Mouse (Mus musculus): Measurements from ENCODE around the gene Kctd15.

Gene Kctd15

GRCm38 (mm10) chr7:34663145-34663544, 6.6 kb upstream of the Kctd15 start:
- no peak for DNase-seq (ENCODE audit: low spot score)

GRCm38 (mm10) chr7:34662227-34662626, 5.7 kb upstream of the Kctd15 start:
- DNase-seq (ENCODE audit: low spot score): no peak

GRCm38 (mm10) chr7:34659386-34660085, 3.0 kb upstream of the Kctd15 start:
- no peak for DNase-seq (ENCODE audit: low spot score)

- DNase-seq (ENCODE audit: low spot score): peak; percentile 90
Measured at GRCm38 (mm10) chr7:34655086-34655839, 1.3 kb downstream of the Kctd15 start.

- DNase-seq (ENCODE audit: low spot score): peak; percentile 38
Measured at GRCm38 (mm10) chr7:34654441-34655085, 2.0 kb downstream of the Kctd15 start.

GRCm38 (mm10) chr7:34653731-34654440, 2.6 kb downstream of the Kctd15 start:
- DNase-seq (ENCODE audit: low spot score): no peak

- DNase-seq (ENCODE audit: low spot score): no peak
Measured at GRCm38 (mm10) chr7:34652751-34653502, 3.6 kb downstream of the Kctd15 start.

GRCm38 (mm10) chr7:34651381-34651780, 5.2 kb downstream of the Kctd15 start:
- DNase-seq (ENCODE audit: low spot score): no peak

GRCm38 (mm10) chr7:34647052-34647451, 9.5 kb downstream of the Kctd15 start:
- DNase-seq (ENCODE audit: low spot score): no peak

GRCm38 (mm10) chr7:34646144-34646795, 10.3 kb downstream of the Kctd15 start:
- no peak for DNase-seq (ENCODE audit: low spot score)

GRCm38 (mm10) chr7:34645623-34646022, 10.9 kb downstream of the Kctd15 start:
- DNase-seq (ENCODE audit: low spot score): no peak

- no peak for DNase-seq (ENCODE audit: low spot score)
Measured at GRCm38 (mm10) chr7:34644591-34644990, 11.9 kb downstream of the Kctd15 start.

- no peak for DNase-seq (ENCODE audit: low spot score)
Measured at GRCm38 (mm10) chr7:34643329-34643728, 13.2 kb downstream of the Kctd15 start.

GRCm38 (mm10) chr7:34641968-34642367, 14.6 kb downstream of the Kctd15 start:
- no peak for DNase-seq (ENCODE audit: low spot score)

GRCm38 (mm10) chr7:34639798-34640197, 16.7 kb downstream of the Kctd15 start:
- no peak for DNase-seq (ENCODE audit: low spot score)

- no peak for DNase-seq (ENCODE audit: low spot score)
Measured at GRCm38 (mm10) chr7:34636661-34637060, 19.9 kb downstream of the Kctd15 start.

- no peak for DNase-seq (ENCODE audit: low spot score)
Measured at GRCm38 (mm10) chr7:34632966-34633742, 23.4 kb downstream of the Kctd15 start.

- DNase-seq (ENCODE audit: low spot score): peak; percentile 57
Measured at GRCm38 (mm10) chr7:34630211-34631085, 26.1 kb downstream of the Kctd15 start.

GRCm38 (mm10) chr7:34629702-34630210, 26.8 kb downstream of the Kctd15 start:
- no peak for DNase-seq (ENCODE audit: low spot score)

All from layer of hippocampus, adult 11-12 months (tissue).